Mouse (Mus musculus) MEL-GATA-1-ER (cell line): ENCODE data around the gene Krt8.

Source experiments
- DNase-seq: peaks from one replicate; pipeline ENCODE4 v3.0.0-alpha.2; 2012; ENCODE audit warnings: low read depth; ENCODE audit errors: extremely low read depth

Gene Krt8

DNA sequence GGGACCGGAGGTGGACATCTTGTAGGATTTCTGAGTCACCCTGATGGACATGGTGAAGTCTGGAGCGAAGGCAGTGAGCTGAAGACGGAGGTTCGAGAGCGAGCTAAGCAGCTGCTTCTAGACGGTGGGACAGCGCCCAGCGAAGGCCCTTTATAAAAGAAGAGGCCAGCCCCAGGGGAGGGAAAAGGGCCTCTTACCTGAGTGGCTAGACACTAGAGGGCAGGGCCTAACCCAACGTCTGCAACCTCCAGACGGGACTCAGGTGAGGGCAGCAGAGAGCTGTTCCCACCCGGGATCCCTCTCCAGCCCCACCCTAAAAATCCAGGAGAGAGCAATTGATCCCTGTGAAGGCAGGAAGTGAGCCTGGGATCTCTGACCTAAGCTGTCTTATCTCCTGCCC, at the start of gene Krt8:
Gene Krt8 (minus strand): TSS at position 294 of the 400 bp plus-strand sequence.
- no peak for DNase-seq

DNA sequence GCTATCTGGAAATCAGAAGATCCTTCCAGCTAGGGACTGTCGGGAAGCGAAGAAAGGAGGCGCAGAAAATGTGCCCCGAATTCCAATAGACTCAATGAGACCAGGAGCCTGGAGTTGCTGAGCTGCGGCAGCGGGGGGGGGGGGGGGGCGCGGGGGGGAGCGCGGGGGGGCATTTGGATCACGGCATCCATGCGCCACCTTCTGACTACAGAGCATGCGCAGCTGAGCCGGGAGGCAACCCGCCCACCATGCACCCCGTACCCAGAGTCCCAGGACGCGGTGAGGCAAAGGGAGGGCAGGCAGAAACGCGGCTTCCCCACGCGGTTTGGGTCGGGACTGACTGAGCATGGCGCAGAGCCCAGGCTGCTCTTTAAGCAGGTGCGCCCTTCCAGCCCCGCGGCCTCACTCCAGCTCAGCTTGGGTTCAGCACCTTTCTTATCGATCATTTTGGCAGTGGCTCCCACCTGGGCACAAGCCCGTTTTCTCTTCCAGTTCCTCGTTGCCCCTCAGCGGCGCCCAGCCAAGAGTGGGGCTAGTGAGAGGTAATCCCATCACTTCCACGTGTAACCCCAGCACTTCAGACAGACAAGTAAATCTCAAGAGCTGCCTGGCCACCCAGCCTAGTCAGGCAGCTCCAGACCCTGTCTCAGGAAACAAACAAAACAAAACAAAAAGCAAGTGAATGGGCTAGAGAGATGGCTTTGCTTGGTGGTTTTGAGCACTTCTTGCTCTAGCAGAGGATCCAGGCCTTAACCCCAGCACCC, 47.8 kb upstream of the Krt8 start:
- no peak for DNase-seq

GRCm38 (mm10) chr15:102049871-102050270, 45.6 kb upstream of the Krt8 start:
- DNase-seq, result no peak

DNA sequence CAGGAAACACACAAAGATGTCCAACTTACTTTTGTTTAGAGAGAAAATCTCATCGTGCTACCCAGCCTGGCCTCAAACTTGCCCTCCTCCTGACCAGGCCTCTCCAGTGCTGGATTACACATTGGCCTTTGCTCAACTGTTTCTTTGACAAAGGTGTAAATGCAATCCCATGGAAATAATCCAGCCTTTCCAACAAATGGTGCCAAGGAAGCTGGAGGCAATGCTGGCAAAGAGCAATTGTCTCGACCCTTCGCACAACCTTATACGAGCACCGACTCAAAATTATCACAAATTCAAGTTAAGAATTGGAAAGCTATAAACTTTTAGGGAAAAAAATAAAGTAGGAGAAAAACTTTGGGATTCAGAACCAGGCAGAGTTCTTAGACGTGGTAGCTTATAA, 43.7 kb upstream of the Krt8 start:
- DNase-seq, result no peak

- DNase-seq, result no peak
Observed at GRCm38 (mm10) chr15:102045691-102046090, 41.4 kb upstream of the Krt8 start.

DNA sequence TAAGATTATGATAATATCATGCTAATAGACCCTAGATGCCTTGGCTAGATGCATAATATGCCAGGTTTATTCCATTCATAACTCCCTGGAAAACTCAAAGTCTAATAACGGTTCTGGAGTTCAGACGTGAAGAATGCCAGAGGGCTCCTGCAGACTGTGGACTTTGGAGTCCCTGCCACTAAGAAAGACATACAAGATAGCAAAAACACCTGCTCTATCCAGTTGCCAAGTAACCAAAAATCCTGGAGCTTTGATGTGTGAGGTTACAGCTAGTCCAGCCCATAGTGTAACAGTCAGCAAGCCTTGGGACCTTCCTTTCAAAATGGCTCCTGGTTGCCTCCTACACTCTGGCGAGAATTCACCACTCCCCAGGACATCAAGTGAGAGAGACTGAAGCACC, 40.5 kb upstream of the Krt8 start:
- no peak for DNase-seq

DNA sequence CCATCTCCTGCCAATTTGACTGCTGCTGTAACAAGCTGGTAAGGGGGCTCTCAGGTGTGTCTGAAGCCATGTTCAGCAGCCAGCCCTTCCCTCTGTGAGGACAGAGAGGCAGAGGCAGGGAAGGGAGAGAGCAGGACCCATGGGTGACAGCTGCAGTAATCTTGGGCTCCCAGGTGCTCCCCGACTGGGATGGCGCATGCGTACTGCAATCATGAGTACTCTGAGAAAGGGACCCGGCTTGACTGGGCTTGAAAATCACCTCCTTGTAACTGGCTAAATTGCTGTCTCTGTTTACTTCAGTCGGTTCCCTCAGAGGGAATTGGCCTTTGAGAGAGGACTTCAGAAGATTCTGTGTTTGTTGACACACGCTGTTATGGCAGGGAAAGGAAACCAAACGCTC, 37.7 kb upstream of the Krt8 start:
- no peak for DNase-seq

DNA sequence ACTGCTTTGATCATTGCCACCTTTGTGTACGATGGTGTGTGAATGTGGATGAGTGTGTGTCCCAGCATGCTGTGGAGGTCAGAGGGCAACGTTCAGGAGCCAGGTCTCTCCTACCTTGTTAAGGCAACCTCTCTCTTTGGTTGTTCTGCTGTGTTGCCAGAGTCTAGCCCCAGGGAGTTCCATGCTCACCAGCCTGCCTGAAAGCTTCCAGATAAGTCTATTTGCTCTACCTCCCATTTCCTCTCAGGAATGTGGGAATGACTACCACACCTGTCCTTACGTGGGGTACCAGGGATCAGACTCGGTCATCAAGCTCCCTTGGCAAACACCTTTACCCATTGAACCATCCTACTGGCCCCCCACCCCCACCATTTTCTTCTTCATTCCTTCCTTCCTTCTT, 36.0 kb upstream of the Krt8 start:
- DNase-seq, result no peak

DNA sequence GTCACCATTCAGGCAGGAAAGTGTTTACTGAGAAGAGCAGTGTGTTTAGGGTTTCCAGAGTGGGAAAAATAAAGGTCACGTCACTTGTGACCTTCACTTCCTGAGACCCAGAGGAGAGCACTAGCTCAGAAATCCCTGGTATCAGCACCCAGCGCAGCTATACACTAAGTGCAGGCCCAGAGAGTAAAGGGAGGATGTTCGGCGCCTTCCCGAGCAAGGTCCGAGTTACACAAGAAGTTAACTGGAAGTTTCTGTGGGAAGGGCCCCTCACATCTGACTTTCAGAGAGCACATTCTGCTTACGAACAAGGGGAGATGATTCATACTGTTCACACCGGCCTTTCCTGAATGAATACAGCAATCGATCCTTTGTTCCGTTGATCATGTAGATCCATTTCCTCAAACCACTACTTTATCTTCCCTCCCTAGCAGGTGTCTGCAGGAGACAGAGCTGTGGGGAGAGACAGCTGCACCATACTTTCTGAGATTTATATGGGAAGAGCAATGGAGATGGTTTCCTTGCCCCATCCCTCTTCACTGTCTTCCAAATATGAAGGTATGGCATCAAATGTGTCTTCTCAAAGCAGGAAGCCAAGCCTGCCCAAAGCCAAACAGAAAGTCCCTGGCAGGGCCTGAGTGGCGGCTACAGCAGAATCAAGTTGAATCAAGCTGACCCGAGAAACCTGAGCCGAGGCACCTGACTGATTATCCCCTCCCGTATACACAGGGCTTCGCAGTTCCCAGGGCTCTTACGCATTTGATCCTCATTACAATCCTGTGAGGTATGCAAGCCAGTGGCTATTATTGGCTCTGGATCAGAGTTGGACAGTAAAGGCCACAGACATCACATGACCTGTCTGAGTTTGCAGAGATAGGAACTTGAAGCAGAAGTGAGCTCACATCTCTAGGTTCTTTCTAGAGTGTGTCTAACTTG, 30.1 kb upstream of the Krt8 start:
- DNase-seq, result no peak

GRCm38 (mm10) chr15:102028040-102028439, 23.8 kb upstream of the Krt8 start, which contains the start of gene Krt18:
Gene Krt18 (plus strand): TSS chr15:102028180.
- DNase-seq, result no peak

- no peak for DNase-seq
Observed at GRCm38 (mm10) chr15:102026430-102026829, 22.1 kb upstream of the Krt8 start.

GRCm38 (mm10) chr15:102025136-102025872, 21.0 kb upstream of the Krt8 start:
- DNase-seq, result no peak

DNA sequence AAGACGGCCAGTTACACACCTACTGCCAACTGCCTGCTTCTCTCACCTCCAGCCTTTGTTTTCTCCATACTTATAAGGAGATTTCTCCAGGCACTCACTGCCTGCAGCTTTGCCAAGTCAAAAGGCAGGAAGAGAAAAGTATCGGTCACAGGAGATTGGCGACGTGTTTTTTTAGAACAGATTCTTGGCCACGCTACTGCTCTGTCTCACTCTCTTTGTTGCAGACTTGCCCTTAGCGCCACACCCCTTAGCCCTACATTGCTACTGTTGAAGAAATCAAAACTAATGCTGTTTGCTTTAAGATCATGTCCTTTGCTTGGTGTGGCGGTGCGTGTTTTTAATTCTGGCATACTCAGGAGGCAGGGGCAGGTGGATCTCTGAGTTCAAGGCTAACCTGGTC, 19.6 kb upstream of the Krt8 start:
- DNase-seq, result no peak

DNA sequence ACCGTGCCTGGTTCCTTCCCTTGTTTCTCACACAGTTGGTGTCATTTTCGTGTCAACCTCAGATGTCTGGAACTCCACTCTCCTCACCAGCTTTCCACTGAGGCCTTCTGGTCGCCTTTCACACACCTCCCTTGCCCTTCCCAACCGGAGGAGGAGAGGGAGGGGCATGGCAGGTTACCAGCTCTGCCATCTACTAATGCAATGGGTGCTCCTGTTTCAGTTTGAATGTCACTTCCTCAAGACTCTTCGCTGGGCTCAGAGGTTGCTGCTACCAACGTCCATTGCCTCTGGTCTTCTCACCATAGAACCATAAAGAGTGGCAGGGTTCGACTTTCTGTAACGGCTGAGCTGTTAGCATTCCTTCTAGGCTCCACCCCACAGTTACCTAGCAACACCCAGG, 18.2 kb upstream of the Krt8 start:
- DNase-seq, result no peak

GRCm38 (mm10) chr15:102017918-102018463, 13.7 kb upstream of the Krt8 start:
- peak; percentile 99 for DNase-seq

DNA sequence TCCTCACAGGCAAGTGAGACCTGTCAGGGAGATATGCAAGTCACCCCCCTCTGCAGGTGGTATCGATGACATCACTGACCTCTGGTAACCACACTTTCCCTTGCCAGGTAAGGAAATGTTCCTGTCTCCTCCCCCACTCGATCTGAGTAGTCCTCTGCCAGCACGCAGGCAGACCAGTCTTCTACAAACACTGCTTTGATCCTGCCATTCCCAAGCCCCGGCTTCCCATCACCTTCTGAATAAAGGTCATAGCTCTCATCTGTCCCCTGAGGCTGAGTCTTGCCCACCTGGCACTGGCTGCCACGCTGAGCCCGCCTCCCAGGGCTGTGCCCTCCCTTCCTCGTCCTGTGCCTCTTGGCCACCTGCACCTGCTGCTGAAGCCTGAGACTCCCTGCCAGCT, 12.5 kb upstream of the Krt8 start:
- no peak for DNase-seq

DNA sequence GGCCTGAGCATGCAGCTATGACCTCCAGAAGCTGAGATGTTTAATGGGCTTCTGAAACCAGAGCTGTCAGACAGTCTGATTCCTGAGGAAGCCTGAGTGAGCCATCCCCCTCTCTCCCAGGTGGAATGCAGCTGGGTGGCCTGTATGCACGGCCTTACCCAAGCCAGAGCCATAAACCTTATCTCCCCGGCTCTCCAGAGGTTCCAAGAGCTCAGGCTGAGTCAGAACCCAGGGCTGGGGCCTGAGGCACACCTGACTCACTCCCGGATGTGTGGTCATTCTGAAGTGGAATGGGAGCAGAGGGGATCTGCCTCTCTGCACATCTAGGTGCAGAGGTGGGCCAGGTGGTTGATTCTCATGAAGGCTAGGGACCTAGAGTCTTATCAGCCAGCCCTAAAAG, 11.8 kb upstream of the Krt8 start:
- DNase-seq, result no peak

DNA sequence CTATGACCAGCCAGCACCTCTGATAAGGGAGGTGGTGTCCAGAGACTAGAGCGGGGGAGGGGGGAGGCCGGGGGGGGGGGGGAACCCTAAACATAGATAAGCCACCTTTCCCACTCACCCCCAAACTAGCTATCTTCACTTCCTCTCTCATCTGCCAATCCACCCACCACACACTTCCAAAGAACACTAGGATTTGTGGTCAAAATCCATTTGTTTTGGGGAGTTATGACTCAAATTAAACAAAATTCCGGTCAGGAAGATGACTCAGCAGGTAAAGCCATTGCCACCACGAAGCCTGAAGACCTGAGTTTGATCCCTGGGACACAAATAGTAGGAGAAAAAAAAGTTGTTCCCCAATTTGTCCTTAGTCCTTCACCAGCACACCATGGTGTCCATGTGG, 10.6 kb upstream of the Krt8 start:
- DNase-seq, result no peak

DNA sequence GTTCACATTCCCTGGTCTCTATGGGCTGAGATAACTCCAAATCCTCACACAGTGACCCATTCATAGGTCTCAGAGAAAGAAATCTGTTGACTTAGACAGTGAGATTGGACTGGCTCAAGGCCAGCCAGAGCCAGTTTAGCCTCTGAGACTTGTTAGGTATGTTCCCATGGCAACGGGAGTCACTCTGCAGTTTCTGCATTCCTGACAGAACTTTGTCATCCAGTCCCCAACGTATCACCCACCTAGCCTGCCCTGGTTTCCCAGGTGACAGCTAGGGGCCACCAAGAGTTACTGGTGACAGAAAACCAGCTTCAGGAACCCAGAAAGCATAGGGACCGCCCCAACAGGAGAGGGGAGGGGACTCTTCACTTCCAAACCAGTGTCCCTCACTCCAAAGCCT, 9.4 kb upstream of the Krt8 start:
- DNase-seq, result no peak

- no peak for DNase-seq
Observed at GRCm38 (mm10) chr15:102012260-102012765, 8.0 kb upstream of the Krt8 start.

DNA sequence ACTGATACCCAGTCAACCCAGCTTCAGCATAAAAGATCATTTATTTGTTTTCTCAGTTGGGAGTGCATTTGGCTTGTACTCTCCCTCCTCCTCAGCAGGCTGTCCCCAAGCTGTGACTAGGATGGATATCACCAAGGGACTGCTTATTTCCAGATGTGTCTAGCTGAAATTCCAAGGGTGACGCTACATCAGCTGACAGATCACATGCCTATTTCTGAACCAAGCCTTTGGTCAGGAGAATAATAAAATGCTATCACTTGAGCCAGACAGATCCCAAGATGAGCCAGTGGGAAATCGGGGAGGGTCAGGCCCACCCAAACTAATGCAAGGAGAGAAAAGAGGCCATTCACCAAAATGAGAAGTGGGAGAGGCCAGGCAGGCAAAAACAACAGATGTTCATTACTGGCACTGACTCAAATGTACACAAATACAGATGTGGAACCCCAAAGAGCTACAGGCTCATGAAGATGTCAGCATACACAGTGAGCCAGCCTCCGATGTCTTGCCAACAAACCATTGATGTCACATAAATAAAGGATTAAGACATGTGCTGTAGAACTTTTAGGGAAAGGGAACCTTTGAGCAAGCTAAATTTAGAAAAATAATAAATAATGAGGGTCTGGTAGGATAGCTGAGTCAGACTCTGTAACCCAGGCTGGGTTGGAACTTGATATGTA, 6.4 kb upstream of the Krt8 start:
- no peak for DNase-seq
